Mouse (Mus musculus) 416B (cell line): Measurements from ENCODE around the gene Olfr1336.
"Not testable (repeated sequence)": the region's sequence is repeated elsewhere in the genome, so short reads cannot be mapped to it uniquely, and the experiment has no call there.

ENCODE experiments used
- DNase-seq: peaks from one replicate; pipeline ENCODE4 v3.0.0; 2011; ENCODE audit warnings: low read depth

Olfr1336 gene

GRCm38 (mm10) chr7:6455868-6456267 is at the start of gene Olfr1336:
Olfr1336 (plus strand) TSS chr7:6456168.
- no peak for DNase-seq

- DNase-seq = peak; percentile 93
Measured at GRCm38 (mm10) chr7:6410043-6410442, 45.9 kb upstream of the Olfr1336 start, which contains the start of gene Gm20715. Gm20715 (plus strand) TSS chr7:6410277.

- no peak for DNase-seq
Measured at GRCm38 (mm10) chr7:6414626-6415441, 41.1 kb upstream of the Olfr1336 start.

- DNase-seq = no peak
Measured at GRCm38 (mm10) chr7:6415442-6415787, 40.6 kb upstream of the Olfr1336 start.

- DNase-seq = no peak
Measured at GRCm38 (mm10) chr7:6419894-6420293, 36.1 kb upstream of the Olfr1336 start.

- no peak for DNase-seq
Measured at GRCm38 (mm10) chr7:6429381-6429780, 26.6 kb upstream of the Olfr1336 start.

GRCm38 (mm10) chr7:6430342-6430741 is 25.6 kb upstream of the Olfr1336 start:
- DNase-seq = peak; percentile 49

- no peak for DNase-seq
Measured at GRCm38 (mm10) chr7:6438388-6438787, 17.6 kb upstream of the Olfr1336 start, which contains the start of gene Olfr1344. Olfr1344 (plus strand) TSS chr7:6438688.

- no peak for DNase-seq
Measured at GRCm38 (mm10) chr7:6441173-6441572, 14.8 kb upstream of the Olfr1336 start.

GRCm38 (mm10) chr7:6447771-6448170 is 8.2 kb upstream of the Olfr1336 start:
- DNase-seq = peak; percentile 55

GRCm38 (mm10) chr7:6456399-6456798 is 431 bp downstream of the Olfr1336 start:
- DNase-seq = peak; percentile 19

GRCm38 (mm10) chr7:6466951-6467350 is 11.0 kb downstream of the Olfr1336 start, which contains the start of gene Olfr1346:
Olfr1346 (plus strand) TSS chr7:6467101.
- no peak for DNase-seq

GRCm38 (mm10) chr7:6477633-6478032 is 21.7 kb downstream of the Olfr1336 start:
- not testable (repeated sequence) for DNase-seq

- DNase-seq = no peak
Measured at GRCm38 (mm10) chr7:6486841-6487240, 30.9 kb downstream of the Olfr1336 start, which contains the start of gene Olfr5. Olfr5 (minus strand) TSS chr7:6486941.

- DNase-seq = no peak
Measured at GRCm38 (mm10) chr7:6499655-6500054, 43.7 kb downstream of the Olfr1336 start, which contains the start of gene Olfr1347. Olfr1347 (minus strand) TSS chr7:6499755.

- no peak for DNase-seq
Measured at GRCm38 (mm10) chr7:6508648-6509047, 52.7 kb downstream of the Olfr1336 start, which contains the start of gene Olfr1348. Olfr1348 (minus strand) TSS chr7:6508748.
